Mouse (Mus musculus) embryonic facial prominence, embryonic 15.5 days (tissue): ENCODE data around the gene Pnkd. TPM values are rescaled to one million over a fixed set of nuclear protein-coding genes. Genes with fewer than 3 reads are reported as not detected.

Experiments used
- ATAC-seq: fragments of 200-750 bp; cut with Nextera tagmentation; 2 replicates; pipeline ENCODE4 v1.8.0; 2017; ENCODE audit warnings: low read depth, moderate TSS enrichment; ENCODE audit not compliant: insufficient number of reproducible peaks, low FRiP score, low TSS enrichment
- H3K27ac ChIP-seq: fragments of 300-500 bp; sonication (generic); replicated peaks from 2 replicates; pipeline ENCODE4 v1.5.1; 2015; ENCODE audit warnings: mild to moderate bottlenecking, inconsistent platforms
- H3K27me3 ChIP-seq: fragments of 300-500 bp; sonication (generic); 2 replicates; pipeline ENCODE4 v1.6.1; 2015; ENCODE audit warnings: inconsistent platforms
- H3K36me3 ChIP-seq: fragments of 300-500 bp; sonication (generic); 2 replicates; pipeline ENCODE4 v1.6.1; 2015; ENCODE audit warnings: mild to moderate bottlenecking, inconsistent platforms
- H3K4me1 ChIP-seq: fragments of 300-500 bp; sonication (generic); 2 replicates; pipeline ENCODE4 v1.6.1; 2015; ENCODE audit warnings: inconsistent platforms
- H3K4me2 ChIP-seq: fragments of 300-500 bp; sonication (generic); replicated peaks from 2 replicates; pipeline ENCODE4 v1.6.1; 2015; ENCODE audit warnings: mild to moderate bottlenecking, inconsistent platforms
- H3K4me3 ChIP-seq: fragments of 300-500 bp; sonication (generic); replicated peaks from 2 replicates; pipeline ENCODE4 v1.5.1; 2015; ENCODE audit warnings: mild to moderate bottlenecking, inconsistent platforms
- H3K9ac ChIP-seq: fragments of 300-500 bp; sonication (generic); 2 replicates; pipeline ENCODE4 v1.6.1; 2015; ENCODE audit warnings: inconsistent platforms
- H3K9me3 ChIP-seq: fragments of 300-500 bp; sonication (generic); replicated peaks from 2 replicates; pipeline ENCODE4 v1.6.1; 2016; ENCODE audit warnings: inconsistent platforms
- WGBS: fragments of 180-500 bp; shearing (Covaris S2); methylation state at CpG from one replicate; pipeline ENCODE4 v1.1.7; 2015; 5-methylcytosine and 5-hydroxymethylcytosine counted together
- polyA plus RNA-seq: library from polyadenylated mRNA; unstranded; fragments of >200 nt; fragmentation: Nextera tagmentation; extraction: Ambion mirVana; gene quantifications from 2 replicates; pipeline ENCODE4 v1.2.1, GENCODE M21; 2015

Pnkd gene
- polyA plus RNA-seq, 1 experiment from 2014 or later = 130 TPM

DNA sequence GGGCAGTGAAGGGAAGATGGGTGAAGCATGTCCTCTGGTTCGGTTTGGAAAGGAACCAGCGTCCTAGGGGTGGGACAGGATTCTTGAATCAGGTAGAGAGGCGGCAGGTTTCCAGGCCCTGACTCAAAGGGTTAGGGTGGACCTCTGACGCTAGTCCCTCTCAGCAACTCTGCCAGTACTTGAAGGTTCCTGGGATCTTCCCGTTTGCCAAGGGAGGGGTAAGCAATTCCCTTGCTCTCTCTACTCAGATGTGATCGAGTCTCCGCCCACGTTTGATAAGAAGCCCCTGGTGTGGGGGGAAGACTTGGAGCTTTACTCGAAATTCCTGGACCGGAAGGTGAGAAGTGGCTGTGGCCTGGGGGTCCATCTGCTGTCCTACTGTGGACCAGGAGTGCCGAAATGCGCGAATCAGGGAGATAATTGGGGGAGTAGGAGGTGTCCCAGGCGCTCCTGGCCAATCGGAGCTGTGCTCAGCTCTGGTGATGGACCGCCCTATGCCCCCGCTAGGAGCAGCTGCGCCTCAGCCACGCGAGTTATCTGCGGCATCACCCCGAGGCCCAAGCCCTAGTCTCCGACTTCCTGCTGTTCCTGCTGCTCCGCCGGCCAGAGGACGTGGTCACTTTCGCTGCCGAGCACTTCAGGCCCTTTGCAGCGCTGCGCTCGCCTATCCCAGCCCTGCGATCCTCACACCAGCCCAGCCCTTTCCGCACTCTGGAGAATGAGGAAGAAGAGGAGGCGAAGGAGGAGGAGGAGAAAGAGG lies 83.3 kb downstream of the Pnkd start:
- no peak overlapping the region for H3K27ac ChIP-seq
- 16% methylated on average over 34 of the region's 34 CpGs for WGBS
- ATAC-seq = peak; percentile 81
- H3K9ac ChIP-seq = no peak overlapping the region; the same call in 1 of the 2 replicates
- H3K4me3 ChIP-seq = peak overlapping the region; percentile 31
- no peaks in the 10 kb centered on the region for H3K36me3 ChIP-seq
- H3K27me3 ChIP-seq = no peaks in the 10 kb centered on the region
- H3K4me1 ChIP-seq = peaks cover 6% of the 10 kb centered on the region
- no peaks in the 10 kb centered on the region for H3K9me3 ChIP-seq
- H3K4me2 ChIP-seq = peak overlapping the region; percentile 54

- 50% methylated on average over 4 of the region's 4 CpGs for WGBS
- Histone ChIP-seq H3K36me3 (no peaks in the 10 kb centered on the region), H3K4me2 (no peak overlapping the region), H3K9me3 (no peaks in the 10 kb centered on the region), H3K9ac (no peak overlapping the region), H3K27me3 (no peaks in the 10 kb centered on the region), H3K4me3 (no peak overlapping the region), H3K27ac (no peak overlapping the region), H3K4me1 (peaks cover 6% of the 10 kb centered on the region; the same call in 1 of the 2 replicates)
- no peak for ATAC-seq
These were observed 85.3 kb downstream of the Pnkd start for GRCm38 (mm10) chr1:74370040-74370439.

- Histone ChIP-seq H3K4me1 (peaks cover under 1% of the 10 kb centered on the region; the same call in 1 of the 2 replicates), H3K36me3 (no peaks in the 10 kb centered on the region), H3K9me3 (no peaks in the 10 kb centered on the region), H3K4me3 (no peak overlapping the region), H3K27me3 (no peaks in the 10 kb centered on the region), H3K27ac (no peak overlapping the region), H3K4me2 (no peak overlapping the region), H3K9ac (no peak overlapping the region)
- ATAC-seq = no peak
- 54% methylated on average over 4 of the region's 4 CpGs for WGBS
These were observed 88.6 kb downstream of the Pnkd start for GRCm38 (mm10) chr1:74373372-74373771.

- Histone ChIP-seq H3K4me2 (no peak within 1 kb of the TSS), H3K27ac (no peak within 1 kb of the TSS), H3K9ac (no peak within 1 kb of the TSS), H3K4me3 (no peak within 1 kb of the TSS), H3K9me3 (no peaks in the 10 kb centered on the region), H3K27me3 (no peaks in the 10 kb centered on the region), H3K36me3 (no peaks in the 10 kb centered on the region), H3K4me1 (no peaks in the 10 kb centered on the region)
- ATAC-seq = no peak
- WGBS = 71% methylated on average over 8 of the region's 8 CpGs
These were observed 90.2 kb downstream of the Pnkd start, which contains the start of gene Slc11a1 for GRCm38 (mm10) chr1:74374980-74375379. Gene Slc11a1 (plus strand): TSS chr1:74375195.

DNA sequence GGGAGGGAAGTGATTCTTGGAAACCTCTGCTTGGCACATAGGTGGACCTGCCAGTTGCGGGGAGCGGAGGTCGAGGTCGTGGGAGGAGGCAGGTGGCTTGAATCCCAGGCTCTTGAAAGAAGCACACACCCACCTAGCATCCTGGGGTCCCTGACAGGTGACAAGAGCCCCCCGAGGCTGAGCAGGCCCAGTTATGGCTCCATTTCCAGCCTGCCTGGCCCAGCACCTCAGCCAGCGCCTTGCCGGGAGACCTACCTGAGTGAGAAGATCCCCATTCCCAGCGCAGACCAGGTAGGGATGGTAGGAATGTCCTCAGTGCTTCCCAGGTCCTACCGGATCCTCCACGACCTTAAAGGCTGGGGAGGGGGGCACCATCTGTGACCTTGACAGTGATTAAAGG lies 90.8 kb downstream of the Pnkd start:
- H3K27me3 ChIP-seq = no peaks in the 10 kb centered on the region
- no peak overlapping the region for H3K4me2 ChIP-seq
- 77% methylated on average over 10 of the region's 10 CpGs for WGBS
- H3K9ac ChIP-seq = no peak overlapping the region
- no peaks in the 10 kb centered on the region for H3K9me3 ChIP-seq
- H3K4me3 ChIP-seq = no peak overlapping the region
- no peak overlapping the region for H3K27ac ChIP-seq
- ATAC-seq = no peak
- H3K36me3 ChIP-seq = no peaks in the 10 kb centered on the region
- no peaks in the 10 kb centered on the region for H3K4me1 ChIP-seq

GRCm38 (mm10) chr1:74376396-74376795 lies 91.7 kb downstream of the Pnkd start:
- no peaks in the 10 kb centered on the region for H3K36me3 ChIP-seq
- no peaks in the 10 kb centered on the region for H3K9me3 ChIP-seq
- H3K27me3 ChIP-seq = no peaks in the 10 kb centered on the region
- no peaks in the 10 kb centered on the region for H3K4me1 ChIP-seq
- H3K4me3 ChIP-seq = no peak overlapping the region
- 73% methylated on average over 4 of the region's 4 CpGs for WGBS
- H3K27ac ChIP-seq = no peak overlapping the region
- H3K9ac ChIP-seq = no peak overlapping the region
- H3K4me2 ChIP-seq = no peak overlapping the region
- no peak for ATAC-seq

DNA sequence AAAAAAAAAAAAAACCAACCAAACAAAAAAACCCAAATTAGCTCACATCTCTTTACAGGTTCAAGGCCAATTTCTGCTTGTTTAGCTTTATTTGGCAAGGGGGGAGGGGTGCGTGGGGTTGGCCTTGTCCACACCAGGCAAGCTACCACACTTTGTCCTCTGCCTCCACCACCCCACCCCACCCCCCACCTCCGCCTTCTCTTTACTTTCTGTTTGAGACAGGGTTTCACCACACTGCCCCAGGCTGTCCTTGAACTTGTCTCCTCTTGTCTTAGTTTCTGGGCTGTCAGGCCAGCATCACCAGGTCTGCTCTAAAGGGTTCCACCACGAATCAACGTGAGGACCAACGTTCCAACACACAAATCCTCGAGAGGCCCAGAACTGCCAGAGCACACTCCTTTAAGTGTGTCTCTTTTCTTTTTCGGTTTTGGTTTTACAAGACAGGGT lies 94.4 kb downstream of the Pnkd start:
- H3K27me3 ChIP-seq = no peaks in the 10 kb centered on the region
- H3K9ac ChIP-seq = no peak overlapping the region
- no peaks in the 10 kb centered on the region for H3K36me3 ChIP-seq
- H3K9me3 ChIP-seq = no peaks in the 10 kb centered on the region
- no peaks in the 10 kb centered on the region for H3K4me1 ChIP-seq
- ATAC-seq = no peak
- H3K27ac ChIP-seq = no peak overlapping the region
- WGBS = 59% methylated on average over 7 of the region's 7 CpGs
- no peak overlapping the region for H3K4me2 ChIP-seq
- H3K4me3 ChIP-seq = no peak overlapping the region

- H3K9me3 ChIP-seq = no peaks in the 10 kb centered on the region
- H3K4me1 ChIP-seq = no peaks in the 10 kb centered on the region
- H3K27me3 ChIP-seq = no peaks in the 10 kb centered on the region
- 86% methylated on average over 5 of the region's 5 CpGs for WGBS
- H3K4me2 ChIP-seq = no peak overlapping the region
- no peak for ATAC-seq
- H3K4me3 ChIP-seq = no peak overlapping the region
- no peak overlapping the region for H3K27ac ChIP-seq
- no peak overlapping the region for H3K9ac ChIP-seq
- no peaks in the 10 kb centered on the region for H3K36me3 ChIP-seq
These were observed 95.8 kb downstream of the Pnkd start for GRCm38 (mm10) chr1:74380484-74380883.

DNA sequence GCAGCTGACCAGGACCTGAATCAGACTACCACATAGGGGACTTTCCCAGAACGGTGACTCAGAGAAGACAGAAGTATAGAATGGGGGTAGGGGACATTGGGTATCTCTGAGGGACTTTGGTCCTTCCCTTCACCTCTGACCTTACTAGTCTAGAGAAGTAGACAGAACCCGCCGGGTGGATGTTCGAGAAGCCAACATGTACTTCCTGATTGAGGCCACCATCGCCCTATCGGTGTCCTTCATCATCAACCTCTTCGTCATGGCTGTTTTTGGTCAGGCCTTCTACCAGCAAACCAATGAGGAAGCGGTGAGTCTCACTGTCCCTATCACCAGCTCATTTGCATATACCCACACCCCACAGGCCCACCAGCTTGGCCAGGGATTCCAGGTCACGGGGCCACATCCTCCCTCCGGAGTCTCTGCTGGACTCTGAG lies 96.9 kb downstream of the Pnkd start:
- 89% methylated on average over 10 of the region's 10 CpGs for WGBS
- Histone ChIP-seq H3K4me1 (0 out of 2 replicates have a peak, but pooled peaks cover 3% of the 10 kb centered on the region), H3K36me3 (no peaks in the 10 kb centered on the region), H3K9me3 (no peaks in the 10 kb centered on the region), H3K4me3 (no peak overlapping the region), H3K27ac (no peak overlapping the region), H3K4me2 (no peak overlapping the region), H3K9ac (no peak overlapping the region), H3K27me3 (no peaks in the 10 kb centered on the region)
- ATAC-seq = no peak

DNA sequence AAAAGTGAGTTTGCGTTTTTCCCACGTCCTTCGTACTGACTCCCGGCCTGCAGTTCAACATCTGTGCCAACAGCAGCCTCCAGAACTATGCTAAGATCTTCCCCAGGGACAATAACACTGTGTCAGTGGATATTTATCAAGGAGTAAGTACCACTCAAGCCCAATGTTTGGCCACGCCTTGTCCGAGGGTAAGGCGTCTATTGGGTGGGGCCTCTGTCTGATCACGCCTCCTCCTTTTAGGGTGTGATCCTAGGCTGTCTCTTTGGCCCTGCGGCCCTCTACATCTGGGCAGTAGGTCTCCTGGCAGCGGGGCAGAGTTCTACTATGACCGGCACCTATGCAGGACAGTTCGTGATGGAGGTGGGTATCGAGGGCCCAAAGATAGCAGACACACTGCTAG lies 98.7 kb downstream of the Pnkd start:
- peaks cover 16% of the 10 kb centered on the region for H3K4me1 ChIP-seq
- H3K27me3 ChIP-seq = no peaks in the 10 kb centered on the region
- H3K4me3 ChIP-seq = no peak overlapping the region
- ATAC-seq = no peak
- no peak overlapping the region for H3K27ac ChIP-seq
- H3K9ac ChIP-seq = no peak overlapping the region
- no peaks in the 10 kb centered on the region for H3K36me3 ChIP-seq
- H3K4me2 ChIP-seq = no peak overlapping the region
- WGBS = 86% methylated on average over 13 of the region's 13 CpGs
- H3K9me3 ChIP-seq = no peaks in the 10 kb centered on the region

- no peak overlapping the region for H3K4me2 ChIP-seq
- 78% methylated on average over 8 of the region's 8 CpGs for WGBS
- peaks cover 24% of the 10 kb centered on the region for H3K4me1 ChIP-seq
- no peak overlapping the region for H3K27ac ChIP-seq
- no peaks in the 10 kb centered on the region for H3K27me3 ChIP-seq
- ATAC-seq = no peak
- H3K36me3 ChIP-seq = no peaks in the 10 kb centered on the region
- no peak overlapping the region for H3K9ac ChIP-seq
- no peak overlapping the region for H3K4me3 ChIP-seq
- H3K9me3 ChIP-seq = no peaks in the 10 kb centered on the region
These were observed 99.8 kb downstream of the Pnkd start for GRCm38 (mm10) chr1:74384525-74384924.

DNA sequence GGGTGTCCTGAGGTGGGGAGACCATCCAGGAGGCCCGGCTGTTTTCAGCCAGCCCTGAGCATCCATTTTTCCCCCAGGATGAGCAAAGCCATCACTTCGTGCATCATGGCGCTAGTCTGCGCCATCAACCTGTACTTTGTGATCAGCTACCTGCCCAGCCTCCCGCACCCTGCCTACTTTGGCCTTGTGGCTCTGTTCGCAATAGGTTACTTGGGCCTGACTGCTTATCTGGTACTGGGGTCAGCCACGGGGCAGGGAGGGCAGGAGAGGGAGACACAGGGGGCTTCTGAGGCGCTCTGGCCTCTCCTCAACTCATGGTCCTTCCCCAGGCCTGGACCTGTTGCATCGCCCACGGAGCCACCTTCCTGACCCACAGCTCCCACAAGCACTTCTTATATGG lies 100.3 kb downstream of the Pnkd start:
- no peak for ATAC-seq
- H3K27me3 ChIP-seq = no peaks in the 10 kb centered on the region
- no peak overlapping the region for H3K9ac ChIP-seq
- H3K27ac ChIP-seq = no peak overlapping the region
- H3K4me2 ChIP-seq = no peak overlapping the region
- H3K4me1 ChIP-seq = peaks cover 30% of the 10 kb centered on the region
- H3K36me3 ChIP-seq = no peaks in the 10 kb centered on the region
- WGBS = 94% methylated on average over 10 of the region's 10 CpGs
- H3K4me3 ChIP-seq = no peak overlapping the region
- H3K9me3 ChIP-seq = no peaks in the 10 kb centered on the region
